Mouse (Mus musculus): ENCODE results near the gene Hapln1. TPM values are rescaled to one million over a fixed set of nuclear protein-coding genes. Genes with fewer than 3 reads are reported as not detected.

Hapln1 gene
- polyA plus RNA-seq, 1 experiment from 2014 or later: 0.27 TPM

Other genes starting within 250 kb of the Hapln1 start
- 1.8 and 2.0 TPM in 2 replicates for gene Vcan, start 202.7 kb downstream of the Hapln1 start, polyA plus RNA-seq (2015; fragmentation: Nextera tagmentation; extraction: Ambion mirVana)

All from liver, embryonic 13.5 days (tissue).